Mouse (Mus musculus) kidney, embryonic 16.5 days (tissue): ENCODE data around the gene Acp5. TPM values are rescaled to one million over a fixed set of nuclear protein-coding genes. Genes with fewer than 3 reads are reported as not detected.

Experiments used
- ATAC-seq: fragments of 200-750 bp; cut with Nextera tagmentation; 2 replicates; pipeline ENCODE4 v1.8.0; 2017; ENCODE audit warnings: moderate TSS enrichment; ENCODE audit not compliant: low FRiP score, low TSS enrichment
- H3K27ac ChIP-seq: fragments of 300-500 bp; sonication (generic); 2 replicates; pipeline ENCODE4 v1.5.1; 2014; ENCODE audit warnings: low read length
- H3K27me3 ChIP-seq: fragments of 300-500 bp; sonication (generic); 2 replicates; pipeline ENCODE4 v1.6.1; 2014; ENCODE audit warnings: low read length, control low read depth, mixed read lengths; ENCODE audit not compliant: insufficient read depth
- H3K36me3 ChIP-seq: fragments of 300-500 bp; sonication (generic); 2 replicates; pipeline ENCODE4 v1.6.1; 2014; ENCODE audit warnings: low read length, control low read depth, mixed read lengths; ENCODE audit not compliant: insufficient read depth
- H3K4me1 ChIP-seq: fragments of 300-500 bp; sonication (generic); 2 replicates; pipeline ENCODE4 v1.6.1; 2014; ENCODE audit warnings: low read length, control low read depth, mixed read lengths; ENCODE audit not compliant: insufficient read depth
- H3K4me2 ChIP-seq: fragments of 300-500 bp; sonication (generic); replicated peaks from 2 replicates; pipeline ENCODE4 v1.6.1; 2014; ENCODE audit warnings: low read depth, low read length
- H3K4me3 ChIP-seq: fragments of 300-500 bp; sonication (generic); 2 replicates; pipeline ENCODE4 v1.5.1; 2014; ENCODE audit warnings: mild to moderate bottlenecking, low read length
- H3K9ac ChIP-seq: fragments of 300-500 bp; sonication (generic); replicated peaks from 2 replicates; pipeline ENCODE4 v1.6.1; 2014; ENCODE audit warnings: low read length
- H3K9me3 ChIP-seq: fragments of 300-500 bp; sonication (generic); 2 replicates; pipeline ENCODE4 v1.6.1; 2016; ENCODE audit warnings: low read length, control low read depth
- WGBS: fragments of 180-500 bp; shearing (Covaris S2); extraction: QIAGEN DNeasy Blood & Tissue Kit; methylation state at CpG from one replicate; pipeline ENCODE4 v1.1.7; 2014; 5-methylcytosine and 5-hydroxymethylcytosine counted together
- polyA plus RNA-seq: library from polyadenylated mRNA; unstranded; fragments of >200 nt; fragmentation: Nextera tagmentation; extraction: Ambion mirVana; gene quantifications from 2 replicates; pipeline ENCODE4 v1.2.1, GENCODE M21; 2015

Acp5 gene
- polyA plus RNA-seq, 1 experiment from 2014 or later: 6.7 TPM

DNA sequence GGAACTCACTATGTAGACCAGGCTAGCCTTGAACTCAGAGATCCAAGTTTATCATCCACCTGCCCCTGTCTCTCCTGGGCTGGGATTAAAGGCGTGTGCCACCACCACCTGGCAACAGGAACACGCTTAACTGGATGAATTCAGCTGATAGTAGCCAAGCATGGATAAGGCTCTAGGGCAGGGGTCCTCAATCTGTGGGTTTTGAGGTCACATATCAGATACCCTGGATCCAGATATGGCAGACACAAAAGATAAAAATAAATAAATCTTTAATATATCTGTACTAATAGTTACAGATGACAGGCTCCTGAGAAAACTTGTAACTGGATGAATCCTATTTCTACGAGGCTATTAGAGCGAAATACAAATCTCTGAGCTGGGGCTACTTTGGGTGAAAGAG, 19.9 kb downstream of the Acp5 start:
- Histone ChIP-seq H3K36me3 (peaks cover 31% of the 10 kb centered on the region), H3K4me1 (peaks cover 14% of the 10 kb centered on the region), H3K9me3 (no peaks in the 10 kb centered on the region), H3K9ac (peak overlapping the region; percentile 87), H3K4me3 (peak overlapping the region; percentile 89), H3K27me3 (no peaks in the 10 kb centered on the region), H3K4me2 (peak overlapping the region; percentile 83), H3K27ac (no peak overlapping the region)
- 85% methylated on average over 4 of the region's 4 CpGs for WGBS
- no peak for ATAC-seq

- Histone ChIP-seq H3K4me2 (no peak overlapping the region), H3K4me3 (no peak overlapping the region), H3K27me3 (no peaks in the 10 kb centered on the region), H3K9me3 (no peaks in the 10 kb centered on the region), H3K4me1 (no peaks in the 10 kb centered on the region), H3K9ac (no peak overlapping the region), H3K27ac (no peak overlapping the region), H3K36me3 (peaks cover 32% of the 10 kb centered on the region)
- WGBS: 83% methylated on average over 9 of the region's 9 CpGs
- ATAC-seq: no peak
Observed at GRCm38 (mm10) chr9:22108194-22108593, 27.3 kb downstream of the Acp5 start.

GRCm38 (mm10) chr9:22099922-22100321, 35.6 kb downstream of the Acp5 start:
- H3K4me3 ChIP-seq: 0 out of 2 replicates have a peak overlapping the region, but pooled peaks have one; percentile 8
- H3K9ac ChIP-seq: 0 out of 2 replicates have a peak overlapping the region, but pooled peaks have one; percentile 10
- H3K27me3 ChIP-seq: peaks cover 26% of the 10 kb centered on the region
- WGBS: 2% methylated on average over 18 of the region's 18 CpGs
- no peaks in the 10 kb centered on the region for H3K9me3 ChIP-seq
- H3K27ac ChIP-seq: no peak overlapping the region
- no peaks in the 10 kb centered on the region for H3K4me1 ChIP-seq
- H3K36me3 ChIP-seq: no peaks in the 10 kb centered on the region
- no peak overlapping the region for H3K4me2 ChIP-seq
- 0 out of 2 replicates have a peak, but pooled peaks have one; percentile 30 for ATAC-seq

GRCm38 (mm10) chr9:22098993-22099696, 36.4 kb downstream of the Acp5 start, which contains the start of gene Cnn1:
Cnn1 (plus strand) TSS chr9:22099216.
- Histone ChIP-seq H3K9me3 (no peaks in the 10 kb centered on the region), H3K36me3 (no peaks in the 10 kb centered on the region), H3K4me2 (no peak within 1 kb of the TSS), H3K4me1 (no peaks in the 10 kb centered on the region), H3K27me3 (peaks cover 26% of the 10 kb centered on the region), H3K4me3 (peak within 1 kb of the TSS; percentile 8; the same call in 1 of the 2 replicates), H3K27ac (no peak within 1 kb of the TSS), H3K9ac (0 out of 2 replicates have a peak within 1 kb of the TSS, but pooled peaks have one; percentile 10)
- no peak for ATAC-seq
- 5% methylated on average over 14 of the region's 14 CpGs for WGBS

- 1% methylated on average over 24 of the region's 24 CpGs for WGBS
- Histone ChIP-seq H3K4me1 (no peaks in the 10 kb centered on the region), H3K27me3 (peaks cover 21% of the 10 kb centered on the region)
Observed at GRCm38 (mm10) chr9:22095854-22096307, 39.6 kb downstream of the Acp5 start.

GRCm38 (mm10) chr9:22092746-22093145, 42.8 kb downstream of the Acp5 start:
- WGBS: 90% methylated on average over 6 of the region's 6 CpGs
- no peaks in the 10 kb centered on the region for H3K36me3 ChIP-seq
- no peak for ATAC-seq

More at GRCm38 (mm10) chr9:22095854-22096307, 39.6 kb downstream of the Acp5 start:
- Histone ChIP-seq H3K36me3 (no peaks in the 10 kb centered on the region), H3K9ac (peak overlapping the region; percentile 29), H3K27ac (no peak overlapping the region), H3K9me3 (no peaks in the 10 kb centered on the region), H3K4me3 (peak overlapping the region; percentile 33), H3K4me2 (peak overlapping the region; percentile 55)
- ATAC-seq: peak; percentile 69; the same call in 1 of the 2 replicates

GRCm38 (mm10) chr9:22089986-22090385, 45.5 kb downstream of the Acp5 start:
- no peak for ATAC-seq
- H3K9me3 ChIP-seq: no peaks in the 10 kb centered on the region
- no peak overlapping the region for H3K4me2 ChIP-seq
- no peak overlapping the region for H3K4me3 ChIP-seq
- H3K36me3 ChIP-seq: no peaks in the 10 kb centered on the region
- H3K9ac ChIP-seq: no peak overlapping the region
- H3K4me1 ChIP-seq: peaks cover 6% of the 10 kb centered on the region
- H3K27me3 ChIP-seq: no peaks in the 10 kb centered on the region
- no peak overlapping the region for H3K27ac ChIP-seq
- WGBS: 90% methylated on average over 7 of the region's 7 CpGs

More at GRCm38 (mm10) chr9:22092746-22093145, 42.8 kb downstream of the Acp5 start:
- H3K9me3 ChIP-seq: no peaks in the 10 kb centered on the region
- no peak overlapping the region for H3K9ac ChIP-seq
- no peaks in the 10 kb centered on the region for H3K27me3 ChIP-seq
- no peak overlapping the region for H3K27ac ChIP-seq
- H3K4me3 ChIP-seq: no peak overlapping the region
- H3K4me2 ChIP-seq: no peak overlapping the region
- no peaks in the 10 kb centered on the region for H3K4me1 ChIP-seq

DNA sequence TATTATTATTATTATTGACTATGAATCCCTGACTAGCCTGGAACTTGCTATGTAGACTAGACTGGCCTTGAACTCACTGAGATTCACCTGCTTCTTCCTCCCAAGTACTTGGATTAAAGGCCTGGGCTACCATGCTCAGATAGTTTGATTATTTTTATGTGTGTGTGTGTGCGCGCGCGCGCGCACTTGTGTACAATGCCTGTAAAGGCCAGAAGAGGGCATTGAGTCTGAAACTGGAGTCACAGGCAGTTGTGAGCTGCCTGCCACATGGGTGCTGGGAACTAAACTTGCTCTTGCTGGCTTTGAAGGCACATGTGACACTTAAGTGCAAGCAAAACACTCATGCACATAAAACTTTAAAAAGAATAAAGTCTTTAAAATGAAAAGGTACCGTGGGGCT, 46.2 kb downstream of the Acp5 start:
- 97% methylated on average over 7 of the region's 7 CpGs for WGBS
- Histone ChIP-seq H3K27ac (no peak overlapping the region), H3K4me1 (peaks cover 11% of the 10 kb centered on the region), H3K36me3 (no peaks in the 10 kb centered on the region), H3K4me3 (no peak overlapping the region), H3K4me2 (no peak overlapping the region), H3K27me3 (no peaks in the 10 kb centered on the region), H3K9me3 (no peaks in the 10 kb centered on the region), H3K9ac (no peak overlapping the region)
- no peak for ATAC-seq

GRCm38 (mm10) chr9:22087034-22087618, 48.4 kb downstream of the Acp5 start:
- Histone ChIP-seq H3K9ac (no peak overlapping the region), H3K9me3 (no peaks in the 10 kb centered on the region), H3K4me2 (no peak overlapping the region), H3K27me3 (no peaks in the 10 kb centered on the region), H3K27ac (no peak overlapping the region), H3K4me3 (no peak overlapping the region), H3K4me1 (peaks cover 17% of the 10 kb centered on the region), H3K36me3 (no peaks in the 10 kb centered on the region)
- WGBS: 90% methylated on average over 2 of the region's 2 CpGs
- no peak for ATAC-seq

DNA sequence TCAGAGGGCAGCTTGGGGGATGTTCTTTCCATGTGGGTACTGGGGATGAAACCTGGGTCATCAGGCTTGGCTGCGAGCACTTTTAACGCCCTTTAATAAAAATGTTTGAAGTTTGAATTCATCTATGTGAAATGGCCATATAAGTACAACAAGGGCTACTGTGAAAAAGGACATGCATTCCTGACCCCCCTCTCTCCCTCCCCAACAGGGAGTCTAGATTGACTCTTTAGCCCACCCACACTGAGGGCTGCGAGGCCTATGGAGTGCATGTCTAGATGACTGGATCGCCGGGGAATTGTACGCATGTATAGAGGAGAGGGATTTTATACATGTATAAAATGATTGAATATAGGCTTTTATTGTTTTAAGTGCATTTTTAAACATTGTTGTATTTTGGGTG, 49.5 kb downstream of the Acp5 start:
- ATAC-seq: 0 out of 2 replicates have a peak, but pooled peaks have one; percentile 5
- Histone ChIP-seq H3K27ac (peak overlapping the region; percentile 75), H3K9ac (peak overlapping the region; percentile 82), H3K36me3 (no peaks in the 10 kb centered on the region), H3K27me3 (no peaks in the 10 kb centered on the region), H3K4me2 (peak overlapping the region; percentile 74), H3K4me1 (peaks cover 17% of the 10 kb centered on the region), H3K4me3 (peak overlapping the region; percentile 89), H3K9me3 (no peaks in the 10 kb centered on the region)
- WGBS: 54% methylated on average over 6 of the region's 6 CpGs
